ENCODE assay signal across 8 mouse cellular contexts in genomic region chr2:70127351-70128148, GRCm38 (mm10).
A peak's percentile ranks its signal among the peaks of the same experiment; 100 is the strongest.
DNase-seq lines count a peak whose midpoint lies in the region.

No protein-coding gene starts in this region.

- DNase-seq in layer of hippocampus, postnatal 10 days (ENCODE audit: low spot score in 2 of 2), result peak; percentile 34 to 50
- no peak for DNase-seq in layer of hippocampus, postnatal 36 days
- DNase-seq in embryo, embryonic 11 days, result peak; percentile 40
- peak; percentile 80 for DNase-seq in induced T-regulatory cell, adult 2 months (ENCODE audit: low read depth)
- peak; percentile 38 for DNase-seq in retina, embryonic 14.5 days (ENCODE audit: low spot score)
- no peak for DNase-seq in gastrocnemius, postnatal 25 days
- DNase-seq in kidney, adult 8-10 months, result no peak
- no peak for DNase-seq in thymus, postnatal 36 days

Comparison
In these comparisons a context has a peak if more than half of its experiments do, and no peak if none do; other contexts are left out.
1. DNase-seq: peak in layer of hippocampus, postnatal 10 days (2 of 2), embryo, embryonic 11 days (single experiment), induced T-regulatory cell, adult 2 months (single experiment) and retina, embryonic 14.5 days (single experiment); none in layer of hippocampus, postnatal 36 days (0 of 2), gastrocnemius, postnatal 25 days (single experiment), kidney, adult 8-10 months (0 of 2) and thymus, postnatal 36 days (0 of 2).